Mouse (Mus musculus) stomach, postnatal 0 days (tissue): ENCODE data around the gene Sephs2.

Source experiments
- CTCF ChIP-seq: IDR thresholded peaks from 2 replicates; pipeline ENCODE4 v1.5.1; 2016; ENCODE audit warnings: antibody characterized with exemption, low read depth, mild to moderate bottlenecking, moderate library complexity
- EP300 ChIP-seq: optimal IDR thresholded peaks from 2 replicates; pipeline ENCODE3; 2016; ENCODE audit warnings: antibody characterized with exemption

DNA sequence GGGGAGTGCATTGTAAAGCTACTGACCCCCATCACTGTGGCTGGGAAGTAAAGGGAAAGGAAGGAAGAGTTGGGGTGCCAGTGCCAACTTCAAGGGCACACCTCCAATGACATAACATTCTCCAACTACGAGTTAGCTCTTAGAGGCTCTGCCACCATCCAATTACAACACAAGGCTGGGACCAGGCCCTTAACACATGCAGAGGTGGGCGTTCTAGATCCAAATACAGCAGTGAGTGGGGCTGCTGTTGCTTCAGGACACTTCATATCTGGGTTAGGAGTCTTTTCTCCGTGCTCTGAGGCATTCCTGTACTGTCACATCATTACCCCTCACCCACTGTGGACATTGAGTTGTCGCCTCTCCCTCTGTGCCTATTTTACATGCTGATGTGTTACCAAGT, 47.3 kb upstream of the Sephs2 start:
- TF ChIP-seq CTCF (no peak), EP300 (no peak)
